Mouse (Mus musculus) small intestine, adult 2 months (tissue): Measurements from ENCODE around the gene Myod1. TPM values are rescaled to one million over a fixed set of nuclear protein-coding genes. Genes with fewer than 3 reads are reported as not detected.

Experiments used
- H3K27ac ChIP-seq: fragments of 200-500 bp; 2 replicates; pipeline ENCODE4 v1.5.1; 2012; ENCODE audit warnings: low read depth, low read length, control low read depth, inconsistent platforms; ENCODE audit not compliant: insufficient read depth
- H3K27me3 ChIP-seq: fragments of 200-500 bp; 2 replicates; pipeline ENCODE4 v1.6.1; 2012; ENCODE audit warnings: mild to moderate bottlenecking, moderate library complexity, low read length, inconsistent platforms; ENCODE audit not compliant: control insufficient read depth, insufficient read depth
- H3K36me3 ChIP-seq: fragments of 200-500 bp; 2 replicates; pipeline ENCODE4 v1.6.1; 2012; ENCODE audit warnings: mild to moderate bottlenecking, low read length, control low read depth, inconsistent platforms; ENCODE audit not compliant: control insufficient read depth, insufficient read depth
- H3K4me1 ChIP-seq: fragments of 200-500 bp; 2 replicates; pipeline ENCODE4 v1.6.1; 2012; ENCODE audit warnings: low read length, inconsistent platforms, mixed read lengths; ENCODE audit not compliant: control insufficient read depth, insufficient read depth, insufficient read length
- H3K4me3 ChIP-seq: fragments of 200-500 bp; 2 replicates; pipeline ENCODE4 v1.5.1; 2012; ENCODE audit warnings: low read depth, mild to moderate bottlenecking, control low read depth, inconsistent platforms, low read length, moderate library complexity
- CTCF ChIP-seq: fragments of 200-500 bp; IDR thresholded peaks from 2 replicates; pipeline ENCODE4 v1.5.1; 2012; ENCODE audit warnings: low read depth, mild to moderate bottlenecking, control low read depth, inconsistent platforms, low read length, moderate library complexity, mixed read lengths; ENCODE audit not compliant: insufficient replicate concordance, insufficient read length; ENCODE audit errors: extremely low read depth
- POLR2A ChIP-seq: fragments of 200-500 bp; IDR thresholded peaks from 2 replicates; pipeline ENCODE4 v1.6.1; 2012; ENCODE audit warnings: low read depth, mild to moderate bottlenecking, control low read depth, inconsistent platforms, low read length, moderate library complexity
- WGBS: fragments of 180-500 bp; shearing (Covaris S2); methylation state at CpG from one replicate; pipeline ENCODE4 v1.1.7; 2018; 5-methylcytosine and 5-hydroxymethylcytosine counted together
- polyA plus RNA-seq: library from polyadenylated mRNA; depleted of rRNA; stranded (reverse); fragments of >200 nt; gene quantifications from 2 replicates; pipeline ENCODE4 v1.2.3, GENCODE M21; 2012

Myod1 gene
- polyA plus RNA-seq, 1 experiment = not detected

DNA sequence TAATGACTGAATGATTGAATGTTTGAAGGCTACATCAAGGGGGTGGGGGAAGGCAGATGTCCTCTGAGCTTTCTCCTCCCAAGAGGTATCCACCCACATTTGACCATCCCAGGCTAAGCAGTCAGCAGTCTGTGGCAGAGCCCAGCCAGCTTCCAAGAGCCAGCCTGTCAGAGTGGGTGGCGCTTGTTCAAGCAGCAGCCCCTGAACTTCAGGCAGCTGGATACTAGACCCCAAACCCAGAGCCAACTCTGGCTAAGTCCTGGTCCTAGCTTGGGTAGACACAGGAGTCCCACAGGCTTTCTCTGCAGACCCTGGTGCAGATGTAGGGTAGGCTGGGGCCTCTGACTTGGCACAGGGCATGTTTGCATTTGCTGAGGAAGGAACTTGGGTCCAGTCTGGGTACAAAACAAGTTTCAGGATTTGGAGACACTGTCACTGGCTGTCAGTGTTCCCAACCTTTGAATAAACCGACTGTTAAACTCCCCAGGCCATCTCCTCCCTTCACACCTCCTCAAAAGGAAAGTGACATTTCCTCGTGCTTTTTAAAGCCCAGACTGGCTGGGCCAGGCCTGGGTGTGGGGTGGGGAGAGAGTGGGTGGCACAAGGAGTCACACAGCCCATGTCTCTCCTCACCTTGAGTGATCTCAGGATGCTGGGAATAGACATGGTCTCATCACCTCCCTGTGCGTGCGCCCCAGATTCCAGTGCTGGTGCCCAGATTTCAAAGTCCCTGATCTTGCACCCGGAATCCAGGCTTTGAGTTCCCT lies 37.9 kb downstream of the Myod1 start:
- no peaks in the 10 kb centered on the region for H3K27me3 ChIP-seq
- H3K36me3 ChIP-seq = no peaks in the 10 kb centered on the region
- H3K4me3 ChIP-seq = no peak overlapping the region
- 64% methylated on average over 6 of the region's 6 CpGs for WGBS
- no peak overlapping the region for H3K27ac ChIP-seq
- no peaks in the 10 kb centered on the region for H3K4me1 ChIP-seq
- TF ChIP-seq POLR2A = no peak
- no peak for TF ChIP-seq CTCF

DNA sequence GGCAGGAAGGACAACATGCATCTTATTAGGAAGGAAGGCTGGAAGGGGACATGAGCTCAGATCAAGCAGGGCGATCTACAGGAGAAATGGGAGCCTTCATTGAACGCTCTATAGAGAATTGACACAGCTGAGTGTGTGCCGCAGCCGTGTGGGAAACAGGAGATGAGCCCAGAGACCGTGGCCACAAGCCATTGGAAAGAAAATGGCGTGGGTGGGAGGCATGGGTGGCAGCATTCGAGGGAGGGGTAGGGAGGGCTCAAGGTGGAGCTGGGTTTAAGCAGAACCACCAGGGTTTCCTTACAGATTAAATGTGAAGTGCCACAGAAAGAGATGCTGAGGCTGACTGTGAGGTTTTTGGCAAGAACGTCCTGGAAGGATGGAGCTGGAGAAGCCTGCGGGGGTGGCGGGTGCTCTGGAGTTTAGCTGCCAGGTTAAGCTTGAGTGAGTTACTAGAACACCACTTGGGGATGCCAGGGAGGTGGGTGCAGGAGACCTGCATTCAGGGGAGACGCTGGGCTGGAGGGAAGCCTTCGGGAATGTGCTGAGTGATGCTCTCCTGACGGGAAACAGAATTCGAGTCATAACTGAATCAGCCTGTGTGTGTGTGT lies 39.6 kb downstream of the Myod1 start:
- Histone ChIP-seq H3K36me3 (no peaks in the 10 kb centered on the region), H3K27me3 (no peaks in the 10 kb centered on the region), H3K27ac (no peak overlapping the region), H3K4me1 (no peaks in the 10 kb centered on the region), H3K4me3 (no peak overlapping the region)
- TF ChIP-seq CTCF = no peak
- no peak for TF ChIP-seq POLR2A
- 75% methylated on average over 14 of the region's 14 CpGs for WGBS

- Histone ChIP-seq H3K27me3 (no peaks in the 10 kb centered on the region), H3K27ac (no peak overlapping the region), H3K4me3 (no peak overlapping the region), H3K4me1 (no peaks in the 10 kb centered on the region), H3K36me3 (no peaks in the 10 kb centered on the region)
- TF ChIP-seq POLR2A (no peak), CTCF (no peak)
- WGBS = 75% methylated on average over 7 of the region's 7 CpGs
These were observed 41.2 kb downstream of the Myod1 start for GRCm38 (mm10) chr7:46417467-46417866.

DNA sequence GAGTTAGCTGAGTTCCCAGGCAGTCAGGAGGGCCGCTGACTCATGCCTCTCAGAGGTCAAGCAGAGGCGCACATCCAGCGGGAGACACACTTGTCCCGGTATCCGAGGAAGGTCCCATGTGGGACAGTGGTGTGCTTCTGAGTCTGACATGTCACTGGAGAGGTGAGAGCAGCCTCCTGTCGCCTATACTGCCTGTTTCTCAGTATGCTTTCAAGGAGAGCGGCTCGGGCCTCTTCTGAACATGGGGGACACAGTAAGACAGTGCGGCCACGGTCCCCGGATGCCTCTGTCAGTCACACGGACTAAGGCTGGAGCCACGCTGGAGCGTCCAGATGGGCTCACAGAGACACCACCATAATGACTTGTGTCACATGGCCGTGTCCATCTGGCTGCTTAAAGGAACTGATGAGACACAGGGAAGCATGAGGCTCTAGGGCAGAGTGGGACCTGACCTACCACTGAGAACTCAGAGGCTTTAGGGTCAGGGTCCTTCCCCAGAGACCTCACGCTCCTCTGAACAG lies 41.9 kb downstream of the Myod1 start:
- Histone ChIP-seq H3K4me1 (no peaks in the 10 kb centered on the region), H3K36me3 (no peaks in the 10 kb centered on the region), H3K27me3 (no peaks in the 10 kb centered on the region), H3K27ac (no peak overlapping the region), H3K4me3 (no peak overlapping the region)
- TF ChIP-seq POLR2A = no peak
- no peak for TF ChIP-seq CTCF
- 77% methylated on average over 16 of the region's 16 CpGs for WGBS

DNA sequence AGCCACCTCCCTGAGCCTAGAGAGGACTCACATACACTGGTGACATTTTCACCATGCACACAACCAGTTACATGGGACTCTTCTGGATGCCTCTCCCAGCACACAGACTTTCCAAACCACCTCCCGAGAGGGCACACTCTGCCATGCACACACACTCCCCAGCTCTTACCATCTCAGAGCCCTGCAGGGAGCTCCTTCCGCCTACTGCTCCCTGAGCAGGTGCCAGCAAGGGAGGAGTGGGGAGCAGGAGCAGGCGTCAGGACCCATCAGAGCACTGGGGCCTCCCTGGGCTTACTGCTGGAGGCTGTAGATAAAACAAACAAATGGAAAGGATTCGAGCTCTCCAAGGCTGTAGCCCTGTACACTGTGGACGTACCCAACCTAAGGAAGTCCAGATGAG lies 45.3 kb downstream of the Myod1 start:
- 22% methylated on average over 5 of the region's 5 CpGs for WGBS
- Histone ChIP-seq H3K27me3 (no peaks in the 10 kb centered on the region), H3K27ac (no peak overlapping the region), H3K4me1 (no peaks in the 10 kb centered on the region), H3K36me3 (no peaks in the 10 kb centered on the region), H3K4me3 (no peak overlapping the region)
- TF ChIP-seq CTCF = no peak

GRCm38 (mm10) chr7:46422052-46422763 lies 45.9 kb downstream of the Myod1 start:
- WGBS = 62% methylated on average over 8 of the region's 8 CpGs
- TF ChIP-seq CTCF (no peak), POLR2A (no peak)

GRCm38 (mm10) chr7:46422764-46423412 lies 46.6 kb downstream of the Myod1 start:
- no peaks in the 10 kb centered on the region for H3K36me3 ChIP-seq
- no peaks in the 10 kb centered on the region for H3K27me3 ChIP-seq
- TF ChIP-seq POLR2A = no peak
- peak; percentile 63; the same call in 1 of the 2 replicates for TF ChIP-seq CTCF
- H3K27ac ChIP-seq = no peak overlapping the region
- WGBS = 63% methylated on average over 18 of the region's 18 CpGs
- H3K4me1 ChIP-seq = no peaks in the 10 kb centered on the region
- no peak overlapping the region for H3K4me3 ChIP-seq

More at GRCm38 (mm10) chr7:46422052-46422763, 45.9 kb downstream of the Myod1 start:
- no peak overlapping the region for H3K27ac ChIP-seq
- no peaks in the 10 kb centered on the region for H3K36me3 ChIP-seq
- no peaks in the 10 kb centered on the region for H3K27me3 ChIP-seq
- no peak overlapping the region for H3K4me3 ChIP-seq
- H3K4me1 ChIP-seq = no peaks in the 10 kb centered on the region
